Mouse (Mus musculus) neural tube, embryonic 14.5 days (tissue): ENCODE data around the gene Spag9. TPM values are rescaled to one million over a fixed set of nuclear protein-coding genes. Genes with fewer than 3 reads are reported as not detected.
A peak's percentile ranks its signal among the peaks of the same experiment; 100 is the strongest.

ENCODE experiments used
- ATAC-seq: fragments of 200-750 bp; cut with Nextera tagmentation; 2 replicates; pipeline ENCODE4 v1.8.0; 2017; ENCODE audit warnings: low read depth, mild to moderate bottlenecking, moderate TSS enrichment, moderate library complexity
- H3K27ac ChIP-seq: fragments of 300-500 bp; sonication (generic); 2 replicates; pipeline ENCODE4 v1.5.1; 2014; ENCODE audit warnings: low read depth, mild to moderate bottlenecking, control low read depth, low read length, moderate library complexity, mixed read lengths
- H3K27me3 ChIP-seq: fragments of 300-500 bp; sonication (generic); 2 replicates; pipeline ENCODE4 v1.6.1; 2014; ENCODE audit warnings: low read length; ENCODE audit not compliant: control insufficient read depth, insufficient read depth
- H3K36me3 ChIP-seq: fragments of 300-500 bp; sonication (generic); 2 replicates; pipeline ENCODE4 v1.6.1; 2014; ENCODE audit warnings: low read length, mixed read lengths; ENCODE audit not compliant: control insufficient read depth, insufficient read depth
- H3K4me1 ChIP-seq: fragments of 300-500 bp; sonication (generic); 2 replicates; pipeline ENCODE4 v1.6.1; 2014; ENCODE audit warnings: low read length; ENCODE audit not compliant: control insufficient read depth, insufficient read depth
- H3K4me2 ChIP-seq: fragments of 300-500 bp; sonication (generic); 2 replicates; pipeline ENCODE4 v1.6.1; 2014; ENCODE audit warnings: mild to moderate bottlenecking, low read depth, low read length, control low read depth
- H3K4me3 ChIP-seq: fragments of 300-500 bp; sonication (generic); 2 replicates; pipeline ENCODE4 v1.5.1; 2014; ENCODE audit warnings: low read depth, low read length, control low read depth, mixed read lengths
- H3K9ac ChIP-seq: fragments of 300-500 bp; sonication (generic); replicated peaks from 2 replicates; pipeline ENCODE4 v1.6.1; 2014; ENCODE audit warnings: low read depth, mild to moderate bottlenecking, control low read depth, low read length, mixed read lengths
- H3K9me3 ChIP-seq: fragments of 300-500 bp; sonication (generic); 2 replicates; pipeline ENCODE4 v1.6.1; 2016; ENCODE audit warnings: low read length; ENCODE audit not compliant: control insufficient read depth
- WGBS: fragments of 180-500 bp; shearing (Covaris S2); extraction: QIAGEN DNeasy Blood & Tissue Kit; methylation state at CpG from one replicate; pipeline ENCODE4 v1.1.7; 2014; 5-methylcytosine and 5-hydroxymethylcytosine counted together
- polyA plus RNA-seq: library from polyadenylated mRNA; unstranded; fragments of >200 nt; fragmentation: Nextera tagmentation; extraction: Ambion mirVana; gene quantifications from 2 replicates; pipeline ENCODE4 v1.2.1, GENCODE M21; 2014

Gene Spag9
- polyA plus RNA-seq: 126 and 129 TPM in 2 replicates

- peak within 1 kb of the TSS; percentile 90 for H3K4me3 ChIP-seq
- under 1% methylated on average over 49 of the region's 70 CpGs for WGBS
- H3K4me1 ChIP-seq: peaks cover 21% of the 10 kb centered on the region
- H3K9me3 ChIP-seq: no peaks in the 10 kb centered on the region
- H3K9ac ChIP-seq: peak within 1 kb of the TSS; percentile 94
- ATAC-seq: peak; percentile 92
- no peaks in the 10 kb centered on the region for H3K36me3 ChIP-seq
- peaks cover 2% of the 10 kb centered on the region; the same call in 1 of the 2 replicates for H3K27me3 ChIP-seq
- H3K4me2 ChIP-seq: peak within 1 kb of the TSS; percentile 96
- peak within 1 kb of the TSS; percentile 95 for H3K27ac ChIP-seq
Measured at GRCm38 (mm10) chr11:93995720-93996305, at the start of gene Spag9. Gene Spag9, plus strand, starts transcription at chr11:93996091.

DNA sequence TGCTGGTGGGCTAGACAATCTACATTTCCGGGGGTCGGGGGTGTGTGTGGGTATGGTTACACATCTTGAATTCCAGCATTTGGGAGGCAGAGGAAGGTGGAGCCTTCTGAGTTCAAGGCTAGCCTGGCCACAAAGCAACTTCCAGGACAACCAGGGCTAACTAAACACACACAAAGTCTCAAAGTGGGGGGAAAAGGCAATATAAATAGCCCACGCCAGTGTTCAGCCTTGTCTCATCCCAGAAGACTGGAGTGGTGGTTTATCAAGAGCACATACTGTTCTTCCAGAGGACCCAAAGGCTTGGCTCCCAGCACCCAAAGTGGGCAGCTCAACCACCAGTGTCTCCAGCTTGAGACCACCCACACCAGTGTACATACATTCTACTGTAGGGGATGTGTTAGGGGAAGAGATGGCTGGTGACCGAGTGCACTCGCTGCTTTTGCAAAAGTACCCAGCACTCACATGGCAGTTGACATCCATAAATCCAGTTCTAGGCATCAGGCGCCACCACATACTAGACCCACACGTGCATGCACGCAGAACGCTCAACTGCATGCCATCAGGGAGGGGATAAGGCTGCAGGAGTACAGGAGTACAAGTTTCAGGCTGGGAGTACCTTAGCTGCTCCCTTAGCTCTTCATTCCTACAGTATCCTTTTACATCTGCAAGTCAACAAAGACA, 46.9 kb upstream of the Spag9 start:
- H3K4me1 ChIP-seq: no peaks in the 10 kb centered on the region
- H3K4me3 ChIP-seq: no peak overlapping the region
- H3K27me3 ChIP-seq: no peaks in the 10 kb centered on the region
- H3K9me3 ChIP-seq: no peaks in the 10 kb centered on the region
- H3K36me3 ChIP-seq: peaks cover 5% of the 10 kb centered on the region; the same call in 1 of the 2 replicates
- H3K27ac ChIP-seq: no peak overlapping the region
- no peak overlapping the region for H3K4me2 ChIP-seq
- 94% methylated on average over 9 of the region's 9 CpGs for WGBS
- ATAC-seq: no peak
- no peak overlapping the region for H3K9ac ChIP-seq

DNA sequence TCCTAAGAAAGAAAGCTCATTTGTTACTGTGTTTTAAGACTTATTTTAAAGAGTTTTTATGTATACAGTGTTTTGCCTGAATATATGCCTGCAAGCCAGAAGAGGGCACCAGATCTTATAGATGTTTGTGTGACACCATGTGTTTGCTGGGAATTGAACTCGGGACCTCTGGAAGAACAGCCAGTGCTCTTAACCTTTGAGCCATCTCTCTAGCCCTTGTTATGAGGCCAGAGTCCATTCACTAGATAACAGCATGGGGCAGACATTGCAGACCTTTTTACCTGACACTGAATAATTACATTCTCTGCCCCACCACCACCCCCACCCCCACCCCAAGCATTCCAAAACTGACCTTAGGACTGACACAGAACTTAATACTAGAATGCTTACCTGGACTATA, 45.8 kb upstream of the Spag9 start:
- peaks cover 5% of the 10 kb centered on the region; the same call in 1 of the 2 replicates for H3K36me3 ChIP-seq
- 97% methylated on average over 1 of the region's 1 CpGs for WGBS

DNA sequence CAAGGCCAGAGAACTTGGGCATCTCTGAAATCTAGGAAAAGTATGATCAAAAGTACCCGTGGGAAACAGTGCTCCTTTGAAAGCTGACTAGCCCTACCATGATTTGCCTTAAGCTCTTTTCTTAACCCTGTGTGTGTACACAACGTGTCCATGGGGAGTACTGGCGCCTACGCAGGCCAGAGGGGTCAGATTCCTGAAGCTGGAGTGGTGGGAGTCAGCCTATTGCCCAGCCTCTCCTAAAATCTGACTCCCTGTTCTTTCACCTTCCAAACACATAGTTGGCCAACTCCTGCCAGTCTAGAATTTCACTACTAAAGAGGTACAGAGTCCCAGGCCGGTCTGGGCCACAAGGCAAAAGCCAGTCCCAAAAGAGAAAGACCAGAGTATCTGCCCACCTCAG, 43.5 kb upstream of the Spag9 start:
- Histone ChIP-seq H3K36me3 (peaks cover 5% of the 10 kb centered on the region; the same call in 1 of the 2 replicates), H3K4me1 (peaks cover 8% of the 10 kb centered on the region; the same call in 1 of the 2 replicates), H3K9me3 (no peaks in the 10 kb centered on the region), H3K9ac (no peak overlapping the region), H3K27me3 (no peaks in the 10 kb centered on the region), H3K27ac (no peak overlapping the region), H3K4me2 (no peak overlapping the region), H3K4me3 (no peak overlapping the region)
- 78% methylated on average over 5 of the region's 5 CpGs for WGBS
- ATAC-seq: no peak

More for the DNA sequence above, 45.8 kb upstream of the Spag9 start:
- Histone ChIP-seq H3K4me2 (no peak overlapping the region), H3K4me3 (no peak overlapping the region), H3K27me3 (no peaks in the 10 kb centered on the region), H3K9ac (no peak overlapping the region), H3K4me1 (peaks cover 4% of the 10 kb centered on the region; the same call in 1 of the 2 replicates), H3K9me3 (no peaks in the 10 kb centered on the region), H3K27ac (no peak overlapping the region)
- no peak for ATAC-seq

DNA sequence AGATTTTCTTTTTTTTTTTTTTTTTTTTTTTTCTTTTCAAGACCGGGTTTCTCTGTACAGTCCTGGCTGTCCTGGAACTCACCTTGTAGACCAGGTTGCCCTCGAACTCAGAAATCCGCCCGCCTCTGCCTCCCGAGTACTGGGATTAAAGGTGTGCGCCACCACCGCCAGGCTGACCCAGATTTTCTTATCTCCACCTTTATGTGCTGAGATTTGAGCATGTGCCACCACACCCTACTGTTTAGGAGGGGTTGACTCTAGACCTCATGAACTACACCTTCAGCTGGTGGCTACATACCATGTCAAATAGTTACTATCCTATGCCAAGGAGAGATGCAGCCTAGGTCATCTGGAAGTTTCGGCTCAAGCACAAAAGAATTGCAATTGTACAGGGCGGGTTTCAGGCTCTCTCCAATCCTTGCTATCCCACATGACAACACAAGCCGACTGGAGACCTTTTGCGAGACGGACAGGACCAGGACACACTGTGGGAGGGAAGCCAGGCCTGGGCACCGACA, 41.1 kb upstream of the Spag9 start:
- Histone ChIP-seq H3K27ac (peak overlapping the region; percentile 76; the same call in 1 of the 2 replicates), H3K4me2 (peak overlapping the region; percentile 93), H3K9me3 (no peaks in the 10 kb centered on the region), H3K4me1 (peaks cover 8% of the 10 kb centered on the region; the same call in 1 of the 2 replicates), H3K36me3 (peaks cover 23% of the 10 kb centered on the region), H3K4me3 (peak overlapping the region; percentile 51), H3K9ac (peak overlapping the region; percentile 56), H3K27me3 (no peaks in the 10 kb centered on the region)
- 44% methylated on average over 13 of the region's 13 CpGs for WGBS
- peak; percentile 22; the same call in 1 of the 2 replicates for ATAC-seq

GRCm38 (mm10) chr11:93955256-93956150, 40.4 kb upstream of the Spag9 start:
- peak; percentile 96 for ATAC-seq
- Histone ChIP-seq H3K4me2 (peak overlapping the region; percentile 93), H3K27ac (peak overlapping the region; percentile 76), H3K9me3 (no peaks in the 10 kb centered on the region), H3K27me3 (no peaks in the 10 kb centered on the region), H3K9ac (peak overlapping the region; percentile 56), H3K4me3 (peak overlapping the region; percentile 51), H3K4me1 (peaks cover 8% of the 10 kb centered on the region; the same call in 1 of the 2 replicates), H3K36me3 (peaks cover 28% of the 10 kb centered on the region)
- under 1% methylated on average over 61 of the region's 67 CpGs for WGBS

- Histone ChIP-seq H3K27me3 (no peaks in the 10 kb centered on the region), H3K9me3 (no peaks in the 10 kb centered on the region), H3K4me2 (peak within 1 kb of the TSS; percentile 93), H3K9ac (peak within 1 kb of the TSS; percentile 56), H3K4me3 (peak within 1 kb of the TSS; percentile 51), H3K27ac (peak within 1 kb of the TSS; percentile 76), H3K36me3 (peaks cover 27% of the 10 kb centered on the region), H3K4me1 (peaks cover 8% of the 10 kb centered on the region; the same call in 1 of the 2 replicates)
- 2% methylated on average over 6 of the region's 6 CpGs for WGBS
- ATAC-seq: peak; percentile 35
Measured at GRCm38 (mm10) chr11:93956159-93956558, 39.7 kb upstream of the Spag9 start, which contains the start of gene Nme2. Gene Nme2, minus strand, starts transcription at chr11:93956259.

GRCm38 (mm10) chr11:93957031-93957555, 38.8 kb upstream of the Spag9 start:
- Histone ChIP-seq H3K4me2 (no peak overlapping the region), H3K9me3 (no peaks in the 10 kb centered on the region), H3K4me3 (no peak overlapping the region), H3K27ac (no peak overlapping the region), H3K9ac (no peak overlapping the region), H3K4me1 (peaks cover 8% of the 10 kb centered on the region; the same call in 1 of the 2 replicates), H3K27me3 (no peaks in the 10 kb centered on the region), H3K36me3 (peaks cover 35% of the 10 kb centered on the region)
- no peak for ATAC-seq
- WGBS: 83% methylated on average over 2 of the region's 2 CpGs
